Mouse (Mus musculus) CH12.LX (cell line): ENCODE measurements around the gene Lim2.

Experiments
- BHLHE40 ChIP-seq: IDR thresholded peaks from 2 replicates; pipeline ENCODE4 v1.6.1; 2011; ENCODE audit warnings: mild to moderate bottlenecking, low read depth, low read length, improper control_type of control experiment
- CHD1 ChIP-seq: IDR thresholded peaks from 2 replicates; pipeline ENCODE4 v1.6.1; 2012; ENCODE audit warnings: low read depth, low read length, improper control_type of control experiment, inconsistent platforms
- CTCF ChIP-seq, 2 experiments: IDR thresholded peaks in 1 of 2; conservative IDR thresholded peaks in 1 of 2; 2 replicates each; pipeline ENCODE4 v1.5.1; 2011 to 2012; ENCODE audit warnings: low read depth in 2 of 2, low read length in 2 of 2, improper control_type of control experiment in 1 of 2, inconsistent platforms in 1 of 2, mild to moderate bottlenecking in 1 of 2, moderate library complexity in 1 of 2
- ELF1 ChIP-seq: IDR thresholded peaks from 2 replicates; pipeline ENCODE4 v1.6.1; 2014; ENCODE audit warnings: low read depth, mild to moderate bottlenecking, inconsistent platforms, low read length, improper control_type of control experiment
- MXI1 ChIP-seq: IDR thresholded peaks from 2 replicates; pipeline ENCODE4 v1.6.1; 2011; ENCODE audit warnings: mild to moderate bottlenecking, low read depth, low read length, improper control_type of control experiment
- ZC3H11A ChIP-seq: IDR thresholded peaks from 2 replicates; pipeline ENCODE4 v1.6.1; 2012; ENCODE audit warnings: low read depth, mild to moderate bottlenecking, inconsistent platforms, low read length, improper control_type of control experiment

DNA sequence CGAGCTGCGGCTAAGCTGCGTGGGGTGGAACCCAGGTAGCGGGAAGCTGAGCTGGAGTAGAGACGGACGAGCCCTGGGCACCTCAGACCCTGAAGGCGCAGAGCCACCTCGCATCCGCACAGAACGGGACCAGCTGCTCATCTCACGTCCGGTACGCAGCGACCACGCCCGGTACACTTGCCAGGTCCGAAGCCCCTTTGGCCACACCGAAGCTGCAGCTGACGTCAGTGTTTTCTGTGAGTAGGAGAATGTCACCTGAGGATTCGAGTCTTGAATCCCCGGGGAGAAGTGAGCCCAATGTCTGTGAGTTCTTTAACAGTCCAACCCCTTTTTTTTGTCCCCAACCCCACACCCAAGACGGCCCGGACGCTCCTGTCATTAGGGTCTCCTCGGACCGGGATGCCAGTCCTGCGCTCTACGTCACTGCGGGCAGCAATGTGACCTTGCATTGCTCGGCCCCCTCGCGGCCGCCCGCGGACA is 37.4 kb downstream of the Lim2 start:
- TF ChIP-seq ZC3H11A (no peak), BHLHE40 (no peak), CTCF (conservative IDR thresholded peaks at IDR 0.05 in 1 of 2, IDR thresholded peaks at IDR 0.05 in 1 of 2; ENCODE audit: low read depth in 2 of 2, low read length in 2 of 2) (no peak), ELF1 (no peak), MXI1 (no peak), CHD1 (no peak)
